Mouse (Mus musculus) thymus, postnatal 0 days (tissue): Measurements from ENCODE around the gene Ptk7. TPM values are rescaled to one million over a fixed set of nuclear protein-coding genes. Genes with fewer than 3 reads are reported as not detected.

Experiments used
- DNase-seq: peaks from one replicate; pipeline ENCODE4 v3.0.0-alpha.2; 2015; ENCODE audit warnings: low spot score
- polyA plus RNA-seq: library from polyadenylated mRNA; unstranded; fragments of >200 nt; fragmentation: Nextera tagmentation; extraction: Ambion mirVana; gene quantifications from 2 replicates; pipeline ENCODE4 v1.2.1, GENCODE M21; 2015

Ptk7 gene
- 24.7 and 25.1 TPM in 2 replicates for polyA plus RNA-seq

- DNase-seq, result peak; percentile 68
These were observed at the start of gene Ptk7 for GRCm38 (mm10) chr17:46628791-46629684. TSS of gene Ptk7 (minus strand) at chr17:46629504.

DNA sequence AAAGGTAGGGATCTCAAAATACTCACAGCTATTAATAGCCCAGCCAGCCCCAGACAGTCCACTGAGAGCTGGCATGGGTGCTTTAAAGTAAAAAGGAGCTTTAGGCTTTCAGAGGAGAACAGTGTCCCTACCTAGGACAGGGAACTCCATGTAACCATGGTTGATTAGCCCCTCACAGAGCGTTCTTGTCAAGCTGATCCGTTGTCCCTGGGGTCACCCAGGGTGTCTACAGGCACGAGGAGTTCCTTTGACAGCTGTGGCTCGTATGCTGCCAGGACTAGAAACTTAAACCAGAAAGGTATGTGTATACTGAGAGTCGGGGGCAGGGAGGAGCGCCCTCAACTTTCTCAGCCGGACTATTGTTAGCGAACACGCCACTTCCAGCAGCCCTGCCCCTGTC is 49.6 kb upstream of the Ptk7 start:
- DNase-seq, result no peak

DNA sequence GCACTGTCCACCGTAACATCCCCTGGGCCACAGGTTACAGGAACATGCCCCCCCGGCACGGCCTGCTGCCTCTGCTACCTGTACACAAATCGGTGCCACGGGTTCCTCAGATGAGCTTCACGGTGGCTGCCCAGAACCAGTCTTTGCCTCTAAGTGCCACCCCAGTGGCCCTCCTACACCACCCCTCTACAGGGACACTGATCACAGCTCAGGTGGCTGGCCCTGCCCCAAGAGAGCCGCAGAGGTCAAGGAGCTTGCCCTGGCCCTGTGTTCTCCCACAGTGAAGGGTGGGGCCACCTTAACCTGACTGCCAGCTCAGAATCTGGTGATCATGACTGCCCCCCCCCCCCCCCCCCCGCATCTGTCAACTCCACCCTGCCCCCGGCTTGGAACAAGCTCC is 49.1 kb upstream of the Ptk7 start, which contains the start of gene Mea1:
TSS of gene Mea1 (plus strand) at position 378 of the 400 bp plus-strand sequence.
- no peak for DNase-seq

DNA sequence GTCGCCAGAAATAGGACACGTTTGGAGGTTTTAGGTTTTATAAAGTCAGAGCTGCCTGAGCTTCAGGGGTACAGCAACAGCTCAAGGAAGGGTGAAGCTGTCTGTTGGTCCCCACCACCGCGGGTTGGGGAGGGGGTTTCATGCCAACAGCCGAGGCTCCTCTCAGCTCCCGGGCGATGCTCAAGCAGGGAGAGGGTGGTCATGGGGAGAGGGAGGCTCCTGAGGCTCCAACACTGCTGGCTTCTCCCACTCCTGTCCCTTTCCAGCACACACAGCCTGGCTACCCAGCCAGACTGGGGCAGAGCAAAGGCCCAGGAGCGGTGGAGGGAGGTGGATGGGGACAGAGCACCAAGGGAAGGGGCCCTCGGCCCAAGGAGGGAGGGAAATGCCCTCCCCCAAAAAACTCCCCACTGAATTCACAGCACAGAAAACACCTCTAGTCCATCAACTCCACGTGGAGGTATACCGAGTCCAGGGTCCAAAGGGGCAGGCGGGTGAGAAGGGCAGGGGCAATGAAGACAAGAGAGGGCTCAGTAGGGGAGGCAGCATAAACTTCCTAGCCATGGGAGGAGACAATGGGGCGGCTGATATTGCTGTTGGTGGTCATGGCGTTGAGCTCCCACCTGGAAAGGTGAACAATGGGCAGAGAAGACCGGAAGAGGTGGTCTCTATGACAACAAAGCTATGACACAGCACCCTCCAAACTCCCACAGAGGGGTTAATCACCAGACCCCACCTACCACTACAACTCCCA is 45.4 kb upstream of the Ptk7 start:
- no peak for DNase-seq

DNA sequence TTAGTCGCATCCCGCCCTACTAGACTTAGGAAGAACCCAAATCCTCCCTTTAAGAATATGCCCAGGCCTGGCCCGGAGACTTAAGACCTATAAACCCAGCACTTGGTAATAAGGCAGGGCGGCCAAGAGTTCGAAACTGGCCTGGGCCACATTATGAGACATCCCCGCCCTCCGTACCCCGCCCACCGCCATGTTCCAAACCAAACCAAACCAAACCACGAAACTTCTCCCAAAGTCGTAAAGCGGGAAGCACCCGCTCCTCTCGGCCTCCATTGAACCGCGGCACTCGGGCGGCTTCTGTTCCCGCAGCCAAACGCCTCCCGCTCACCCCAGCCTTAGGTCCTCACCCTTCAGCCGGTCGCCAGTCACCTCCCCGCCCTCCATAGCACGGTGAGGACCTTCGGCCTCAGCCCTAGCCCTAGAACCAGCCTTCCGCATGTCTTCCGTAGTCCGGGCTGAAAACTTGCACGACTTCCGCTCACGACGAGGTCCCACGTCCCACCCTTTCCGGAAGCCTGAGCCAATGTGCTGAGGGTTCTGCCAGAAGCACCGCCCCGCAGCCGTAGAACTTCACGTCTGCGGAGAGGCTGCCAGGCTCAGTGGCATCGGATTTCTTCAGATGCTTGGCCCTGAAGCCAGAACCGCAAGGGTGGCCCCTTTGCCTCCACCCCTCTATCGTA is 44.7 kb upstream of the Ptk7 start, which contains the start of gene Rrp36:
TSS of gene Rrp36 (minus strand) at position 503 of the 680 bp plus-strand sequence.
- peak; percentile 92 for DNase-seq

DNA sequence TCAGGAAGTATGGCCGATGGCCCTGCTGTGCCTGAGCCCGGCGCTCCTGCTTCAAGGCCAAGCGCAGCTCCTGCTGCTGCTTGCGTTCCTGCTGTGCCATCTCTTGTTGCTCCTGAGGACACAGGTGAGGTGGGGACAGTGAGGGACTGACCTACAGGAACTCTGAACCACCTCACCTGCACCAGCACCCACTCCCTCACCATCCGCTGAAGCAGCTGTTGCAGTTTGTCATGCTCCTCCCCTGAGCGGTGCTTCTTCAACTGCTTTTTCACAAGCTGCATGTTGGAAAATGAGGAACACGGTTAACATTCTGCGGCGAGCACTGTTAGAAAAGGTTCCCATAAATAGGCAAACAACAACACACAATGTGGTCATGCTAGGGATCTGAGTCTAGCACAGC is 40.6 kb upstream of the Ptk7 start:
- DNase-seq, result no peak

DNA sequence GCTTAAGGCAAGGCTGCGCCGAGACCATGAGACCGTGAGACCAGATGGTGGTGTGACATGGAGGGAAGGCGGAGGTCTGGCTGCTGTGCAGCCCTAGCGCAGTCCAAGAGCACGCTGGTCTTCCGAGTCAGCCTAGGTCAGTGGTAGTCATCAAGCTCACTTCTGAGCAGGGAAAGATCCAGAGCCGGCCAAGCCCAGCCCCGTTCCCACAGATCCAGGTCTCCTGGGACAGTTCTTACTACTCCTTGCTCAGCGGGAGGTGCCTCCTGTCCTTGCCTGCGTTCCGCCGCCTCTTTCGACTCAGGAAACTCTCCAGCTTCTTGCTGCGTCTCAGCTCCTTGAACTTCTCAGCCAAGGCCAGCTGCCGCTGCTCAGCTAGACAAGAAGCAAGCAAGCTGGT is 38.4 kb upstream of the Ptk7 start:
- DNase-seq, result no peak

DNA sequence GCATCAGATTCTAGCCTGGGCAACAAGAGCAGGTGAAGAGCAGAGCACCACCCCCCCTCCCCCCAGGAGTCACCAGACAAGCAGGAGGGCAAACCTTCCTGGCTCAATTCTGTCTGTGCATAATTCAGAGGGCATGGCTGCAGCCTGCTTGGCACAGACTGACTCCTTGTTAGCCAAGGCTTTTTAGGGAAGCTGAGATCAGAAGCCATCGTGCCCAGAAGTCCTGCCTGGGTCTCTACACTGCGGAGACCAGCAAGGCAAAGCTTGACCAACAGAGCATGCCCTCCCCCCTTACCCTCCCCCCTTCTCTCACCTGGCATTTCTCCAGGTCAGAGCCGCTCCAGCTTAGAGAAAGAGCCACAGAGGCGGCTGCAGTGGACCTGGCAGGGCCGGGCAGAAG is 33.4 kb upstream of the Ptk7 start:
- DNase-seq, result no peak

- no peak for DNase-seq
These were observed 32.7 kb upstream of the Ptk7 start for GRCm38 (mm10) chr17:46661981-46662380.

- no peak for DNase-seq
These were observed 32.0 kb upstream of the Ptk7 start for GRCm38 (mm10) chr17:46661351-46661750.

GRCm38 (mm10) chr17:46656054-46656453 is 26.8 kb upstream of the Ptk7 start:
- DNase-seq, result no peak

DNA sequence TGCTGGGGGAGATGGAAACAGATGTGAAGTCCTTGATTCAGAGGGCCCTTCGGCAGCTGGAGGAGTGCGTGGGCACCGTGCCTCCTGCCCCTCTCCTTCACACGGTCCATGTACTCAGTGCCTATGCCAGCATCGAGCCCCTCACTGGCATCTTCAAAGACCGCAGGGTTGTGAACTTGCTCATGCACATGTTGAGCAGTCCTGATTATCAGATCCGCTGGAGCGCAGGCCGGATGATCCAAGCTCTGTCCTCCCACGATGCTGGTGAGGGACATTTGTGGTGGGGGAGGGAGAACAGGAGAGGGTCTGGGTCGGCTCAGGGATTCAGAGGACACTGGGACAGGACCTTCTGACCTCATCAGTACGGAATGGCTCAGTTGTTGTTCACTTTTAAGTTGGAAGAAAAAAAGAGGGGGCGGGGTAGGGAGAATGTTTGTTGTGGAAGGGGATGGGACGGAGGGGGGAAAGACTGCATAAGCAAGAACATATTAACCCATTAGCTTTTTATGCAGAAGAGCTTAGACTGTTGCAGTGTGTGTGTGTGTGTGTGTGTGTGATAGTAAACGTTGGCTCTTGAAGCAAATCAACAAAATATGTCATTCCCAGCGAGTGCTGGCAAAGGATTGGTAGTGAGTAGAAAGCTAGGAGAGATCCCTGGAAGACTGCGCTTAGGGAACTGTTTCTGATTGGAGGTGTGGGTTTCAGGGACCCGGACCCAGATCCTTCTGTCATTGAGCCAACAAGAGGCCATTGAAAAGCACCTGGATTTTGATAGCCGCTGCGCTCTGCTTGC is 22.6 kb upstream of the Ptk7 start:
- DNase-seq, result no peak

- DNase-seq, result no peak
These were observed 22.0 kb upstream of the Ptk7 start for GRCm38 (mm10) chr17:46651292-46651691.

GRCm38 (mm10) chr17:46650232-46651031 is 21.1 kb upstream of the Ptk7 start, which contains the start of gene Cul7:
TSS of gene Cul7 (plus strand) at chr17:46650337.
- peak; percentile 93 for DNase-seq

GRCm38 (mm10) chr17:46649811-46650210 is 20.5 kb upstream of the Ptk7 start:
- DNase-seq, result no peak

DNA sequence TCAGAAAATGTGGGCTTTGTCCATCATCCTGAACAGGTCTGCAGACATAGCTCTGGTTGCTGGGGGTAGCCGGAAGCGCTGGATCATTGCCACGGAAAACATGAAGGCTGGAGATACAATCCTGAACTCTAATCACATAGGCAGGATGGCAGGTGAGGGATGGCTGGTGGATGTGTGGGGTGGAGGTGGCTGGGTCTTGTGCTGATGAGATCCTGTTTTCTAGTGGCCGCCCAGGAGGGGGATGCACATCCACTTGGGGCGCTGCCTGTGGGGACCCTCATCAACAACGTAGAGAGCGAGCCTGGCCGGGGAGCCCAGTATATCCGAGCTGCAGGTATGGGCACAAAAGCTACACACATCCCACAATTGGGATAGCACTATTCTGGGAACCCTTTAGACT is 19.1 kb upstream of the Ptk7 start:
- DNase-seq, result no peak

DNA sequence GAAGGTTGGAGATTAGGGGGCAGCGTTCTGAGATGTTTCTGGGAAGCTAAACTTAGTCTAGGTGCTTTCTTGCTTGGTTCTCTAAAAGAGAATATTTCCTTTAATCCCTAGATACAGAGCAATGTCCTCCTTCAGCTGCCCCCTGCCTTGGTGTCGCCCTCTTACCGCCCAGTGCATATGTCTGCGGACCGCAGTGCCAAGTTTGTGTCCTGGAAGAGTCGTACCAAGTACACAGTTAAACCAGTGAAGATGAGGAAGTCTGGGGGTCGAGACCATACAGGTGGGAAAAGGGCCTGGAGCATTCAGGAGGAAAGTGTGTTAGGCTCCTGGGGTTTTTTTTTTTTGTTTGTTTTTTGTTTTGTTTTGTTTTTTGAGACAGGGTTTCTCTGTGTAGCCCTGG is 18.0 kb upstream of the Ptk7 start:
- no peak for DNase-seq

GRCm38 (mm10) chr17:46646322-46646662 is 17.0 kb upstream of the Ptk7 start:
- DNase-seq, result no peak

DNA sequence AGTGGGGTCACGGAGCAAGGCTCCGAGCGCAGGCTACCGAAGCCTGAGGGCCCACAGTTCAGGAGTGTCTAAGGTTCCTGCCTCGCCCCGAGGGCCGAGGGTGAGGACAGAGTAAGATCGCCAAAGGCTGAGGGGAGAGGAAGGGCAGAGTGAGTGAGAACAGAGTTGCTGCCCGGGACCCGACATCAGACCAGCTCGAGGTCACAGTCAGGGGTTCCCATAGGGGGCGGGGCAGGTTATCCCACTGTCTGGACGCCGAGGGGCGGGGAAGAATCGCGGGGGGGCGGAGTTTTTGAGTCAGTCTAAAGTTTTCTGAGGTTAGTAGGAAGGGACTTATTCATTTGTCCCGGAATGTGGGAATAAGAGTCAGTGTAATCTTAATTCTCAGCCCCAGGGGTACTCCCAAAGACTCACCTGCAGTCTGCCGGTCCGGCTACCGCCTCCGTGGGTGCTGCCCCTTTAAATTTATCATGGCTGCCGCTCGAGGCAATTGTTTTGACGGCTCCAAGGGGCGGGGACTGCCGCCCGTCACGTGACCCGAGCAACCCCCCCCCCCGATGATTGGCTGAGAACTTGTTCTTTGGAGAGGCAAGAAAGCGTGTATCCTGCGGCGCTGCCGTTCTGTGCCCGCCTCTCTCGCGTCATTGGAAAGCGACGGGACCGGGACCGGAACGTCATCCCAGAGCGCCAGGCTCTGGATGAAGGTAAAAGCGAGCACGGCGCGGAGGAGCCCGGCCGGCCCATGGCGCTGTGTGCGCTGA is 16.4 kb upstream of the Ptk7 start, which contains the start of the genes Klc4 and Mrpl2:
TSS of gene Klc4 (minus strand) at position 462 of the 761 bp plus-strand sequence.
TSS of gene Mrpl2 (plus strand) at position 669 of the 761 bp plus-strand sequence.
- DNase-seq, result peak; percentile 99
